Mouse (Mus musculus) heart, adult 2 months (tissue): Measurements from ENCODE around the gene Dis3l2.

ENCODE experiments used
- CTCF ChIP-seq: fragments of 200-600 bp; IDR thresholded peaks from 2 replicates; pipeline ENCODE4 v1.8.1; 2022; ENCODE audit warnings: antibody characterized with exemption, mild to moderate bottlenecking, moderate library complexity
- EP300 ChIP-seq: fragments of 200-500 bp; IDR thresholded peaks from 2 replicates; pipeline ENCODE4 v1.6.1; 2011; ENCODE audit warnings: low read depth, low read length, control low read depth; ENCODE audit not compliant: insufficient read depth
- POLR2A ChIP-seq: fragments of 200-500 bp; IDR thresholded peaks from 2 replicates; pipeline ENCODE4 v1.6.1; 2011; ENCODE audit warnings: mild to moderate bottlenecking, low read depth, low read length, control low read depth; ENCODE audit not compliant: insufficient read depth

DNA sequence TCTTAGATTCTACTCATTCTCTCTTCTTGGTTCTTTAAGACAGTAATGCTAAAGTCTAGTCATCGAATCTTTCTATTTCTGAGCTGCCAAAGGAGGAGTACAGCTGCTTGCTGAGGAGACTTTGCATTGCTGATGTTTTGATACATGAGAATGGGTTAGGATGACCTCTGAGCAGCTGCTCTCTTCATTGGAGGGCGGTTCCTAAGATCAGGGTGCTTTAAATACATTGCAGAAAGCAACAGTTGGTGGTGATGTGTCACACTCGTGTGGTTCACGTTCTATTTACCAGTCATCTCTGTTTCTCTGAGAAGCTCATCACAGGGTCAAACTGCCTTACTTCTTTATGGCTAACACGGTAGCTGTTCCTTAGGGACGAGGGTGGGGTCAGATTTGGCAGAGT is 54.5 kb downstream of the Dis3l2 start:
- TF ChIP-seq CTCF (no peak), POLR2A (no peak), EP300 (no peak)
